Mouse (Mus musculus) limb, embryonic 10.5 days (tissue): Measurements from ENCODE around the gene Cftr. TPM values are rescaled to one million over a fixed set of nuclear protein-coding genes. Genes with fewer than 3 reads are reported as not detected.

Experiments
- DNase-seq: peaks from one replicate; pipeline ENCODE4 v3.0.0-alpha.2; 2017; ENCODE audit warnings: low spot score
- H3K27ac ChIP-seq: fragments of 300-500 bp; sonication (generic); 2 replicates; pipeline ENCODE4 v1.5.1; 2016; ENCODE audit warnings: mild to moderate bottlenecking
- H3K27me3 ChIP-seq: fragments of 300-500 bp; sonication (generic); 2 replicates; pipeline ENCODE4 v1.6.1; 2016; ENCODE audit warnings: low read depth, mild to moderate bottlenecking; ENCODE audit not compliant: poor library complexity, severe bottlenecking
- H3K36me3 ChIP-seq: fragments of 300-500 bp; sonication (generic); 2 replicates; pipeline ENCODE4 v1.6.1; 2016; ENCODE audit warnings: mild to moderate bottlenecking, moderate library complexity
- H3K4me1 ChIP-seq: fragments of 300-500 bp; sonication (generic); 2 replicates; pipeline ENCODE4 v1.6.1; 2016
- H3K4me3 ChIP-seq: fragments of 300-500 bp; sonication (generic); 2 replicates; pipeline ENCODE4 v1.5.1; 2016; ENCODE audit warnings: mild to moderate bottlenecking, moderate library complexity
- H3K9me3 ChIP-seq: fragments of 300-500 bp; sonication (generic); replicated peaks from 2 replicates; pipeline ENCODE4 v1.6.1; 2016; ENCODE audit warnings: mild to moderate bottlenecking
- WGBS: fragments of 180-500 bp; shearing (Covaris S2); methylation state at CpG from one replicate; pipeline ENCODE4 v1.1.7; 2016; 5-methylcytosine and 5-hydroxymethylcytosine counted together
- polyA plus RNA-seq: library from polyadenylated mRNA; unstranded; fragments of >200 nt; fragmentation: Nextera tagmentation; extraction: Ambion mirVana; gene quantifications from 2 replicates; pipeline ENCODE4 v1.2.1, GENCODE M21; 2016

Cftr gene
- polyA plus RNA-seq, 1 experiment from 2014 or later, result 0.05 TPM

GRCm38 (mm10) chr6:18344272-18344671 is 173.8 kb downstream of the Cftr start:
- H3K27ac ChIP-seq, result no peak overlapping the region
- no peaks in the 10 kb centered on the region for H3K4me1 ChIP-seq
- no peaks in the 10 kb centered on the region for H3K9me3 ChIP-seq
- no peaks in the 10 kb centered on the region for H3K36me3 ChIP-seq
- 86% methylated on average over 2 of the region's 2 CpGs for WGBS
- H3K27me3 ChIP-seq, result no peaks in the 10 kb centered on the region
- no peak for DNase-seq
- no peak overlapping the region for H3K4me3 ChIP-seq

- H3K4me1 ChIP-seq, result no peaks in the 10 kb centered on the region
- H3K4me3 ChIP-seq, result no peak overlapping the region
- H3K27ac ChIP-seq, result no peak overlapping the region
- no peaks in the 10 kb centered on the region for H3K36me3 ChIP-seq
- 78% methylated on average over 3 of the region's 3 CpGs for WGBS
- no peak for DNase-seq
- no peaks in the 10 kb centered on the region for H3K9me3 ChIP-seq
- no peaks in the 10 kb centered on the region for H3K27me3 ChIP-seq
These were observed 178.8 kb downstream of the Cftr start for GRCm38 (mm10) chr6:18349153-18349858.

DNA sequence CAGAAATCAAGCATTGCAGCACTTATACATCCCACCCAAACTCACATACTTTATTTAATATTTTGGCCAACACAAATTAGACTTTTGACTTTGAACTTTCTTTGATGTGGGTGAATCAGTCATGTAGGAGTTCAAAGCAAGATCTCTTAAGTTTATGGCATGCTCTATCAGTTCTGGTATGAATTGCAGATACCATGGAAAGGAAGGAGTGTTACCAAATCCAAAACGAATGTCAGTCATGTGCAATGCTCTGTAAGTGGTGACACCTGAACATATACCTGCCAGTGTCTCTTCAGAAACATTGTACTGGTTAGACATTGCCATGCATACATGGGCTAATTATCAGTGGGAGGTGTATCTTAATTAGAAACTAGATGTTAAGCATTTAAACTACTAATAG is 189.7 kb downstream of the Cftr start:
- Histone ChIP-seq H3K27ac (no peak overlapping the region), H3K9me3 (no peaks in the 10 kb centered on the region), H3K36me3 (no peaks in the 10 kb centered on the region), H3K4me3 (no peak overlapping the region), H3K4me1 (no peaks in the 10 kb centered on the region), H3K27me3 (no peaks in the 10 kb centered on the region)
- WGBS, result 88% methylated on average over 1 of the region's 1 CpGs
- DNase-seq, result no peak

DNA sequence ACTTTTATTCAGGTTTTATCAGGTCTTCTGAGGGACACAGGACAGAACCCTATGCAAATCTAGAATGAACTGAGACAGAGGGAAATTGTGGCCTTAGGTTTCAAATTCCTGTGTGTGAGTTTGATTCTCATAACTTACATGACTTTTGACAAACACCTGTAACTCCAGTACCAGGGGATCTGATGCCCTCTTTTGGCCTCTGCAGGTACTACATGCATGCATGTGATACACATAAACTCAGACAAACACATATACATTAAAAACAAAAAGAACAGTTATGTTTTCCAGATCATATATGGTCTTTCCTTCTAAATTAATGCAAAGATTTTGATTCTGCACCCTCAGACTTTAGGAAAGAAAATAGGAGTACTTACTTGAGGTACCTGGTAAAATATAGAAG is 190.5 kb downstream of the Cftr start:
- Histone ChIP-seq H3K9me3 (no peaks in the 10 kb centered on the region), H3K27me3 (no peaks in the 10 kb centered on the region), H3K27ac (no peak overlapping the region), H3K4me3 (no peak overlapping the region), H3K4me1 (no peaks in the 10 kb centered on the region), H3K36me3 (no peaks in the 10 kb centered on the region)
- DNase-seq, result no peak

- no peaks in the 10 kb centered on the region for H3K9me3 ChIP-seq
- no peak for DNase-seq
- no peaks in the 10 kb centered on the region for H3K4me1 ChIP-seq
- WGBS, result 88% methylated on average over 5 of the region's 5 CpGs
- H3K36me3 ChIP-seq, result no peaks in the 10 kb centered on the region
- H3K27ac ChIP-seq, result no peak overlapping the region
- H3K4me3 ChIP-seq, result no peak overlapping the region
- H3K27me3 ChIP-seq, result no peaks in the 10 kb centered on the region
These were observed 191.7 kb downstream of the Cftr start for GRCm38 (mm10) chr6:18362232-18362631.

GRCm38 (mm10) chr6:18369054-18369453 is 198.6 kb downstream of the Cftr start:
- 71% methylated on average over 3 of the region's 3 CpGs for WGBS
- H3K27ac ChIP-seq, result no peak overlapping the region

DNA sequence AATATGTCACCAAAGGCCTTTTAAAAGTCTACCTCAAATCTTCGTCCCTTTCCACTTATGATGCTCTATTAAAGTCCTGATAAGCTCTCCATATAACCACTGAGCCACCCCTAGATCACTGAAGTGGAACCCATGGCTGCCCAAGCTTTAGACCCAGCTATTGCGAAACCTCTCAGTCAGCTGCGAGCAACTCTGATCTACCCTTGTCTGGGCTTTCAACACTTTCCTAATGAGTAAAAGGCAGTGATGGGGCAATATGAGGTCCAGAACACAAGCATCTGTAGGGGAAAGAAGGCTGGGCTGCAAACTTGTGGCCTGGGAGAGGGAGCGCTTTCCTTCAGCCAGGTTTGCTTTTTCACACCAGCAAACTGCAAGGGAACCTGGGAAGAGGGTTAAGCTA is 199.2 kb downstream of the Cftr start:
- Histone ChIP-seq H3K27ac (no peak overlapping the region), H3K36me3 (no peaks in the 10 kb centered on the region), H3K9me3 (no peaks in the 10 kb centered on the region), H3K4me1 (peaks cover 7% of the 10 kb centered on the region), H3K27me3 (no peaks in the 10 kb centered on the region), H3K4me3 (no peak overlapping the region)
- no peak for DNase-seq
- 90% methylated on average over 4 of the region's 4 CpGs for WGBS

More at GRCm38 (mm10) chr6:18369054-18369453, 198.6 kb downstream of the Cftr start:
- Histone ChIP-seq H3K4me3 (no peak overlapping the region), H3K36me3 (no peaks in the 10 kb centered on the region), H3K27me3 (no peaks in the 10 kb centered on the region), H3K9me3 (no peaks in the 10 kb centered on the region), H3K4me1 (peaks cover 7% of the 10 kb centered on the region)
- DNase-seq, result no peak

Other genes with a start within 250 kb of the Cftr start
- 3.9 and 9.1 TPM in 2 replicates for gene Wnt2, start 140.1 kb upstream of the Cftr start, polyA plus RNA-seq
- gene Asz1, start 61.6 kb upstream of the Cftr start, polyA plus RNA-seq, result not detected in 2 replicates